Mouse (Mus musculus) heart, adult 2 months (tissue): ENCODE measurements around the gene Sat2. TPM values are rescaled to one million over a fixed set of nuclear protein-coding genes. Genes with fewer than 3 reads are reported as not detected.

Source experiments
- DNase-seq, 2 experiments: peaks; one replicate each; pipeline ENCODE4 v3.0.0; 2021
- H3K27ac ChIP-seq: fragments of 200-600 bp; 2 replicates; pipeline ENCODE4 v1.8.1; 2022
- H3K27me3 ChIP-seq: fragments of 200-500 bp; 2 replicates; pipeline ENCODE4 v1.6.1; 2012; ENCODE audit warnings: mild to moderate bottlenecking, low read length, inconsistent platforms, mixed read lengths; ENCODE audit not compliant: control insufficient read depth, insufficient read depth
- H3K36me3 ChIP-seq: fragments of 200-500 bp; 2 replicates; pipeline ENCODE4 v1.6.1; 2012; ENCODE audit warnings: low read length, inconsistent platforms; ENCODE audit not compliant: control insufficient read depth, insufficient read depth
- H3K4me1 ChIP-seq: fragments of 200-500 bp; 2 replicates; pipeline ENCODE4 v1.6.1; 2011; ENCODE audit warnings: low read length; ENCODE audit not compliant: control insufficient read depth, insufficient read depth
- H3K4me3 ChIP-seq: fragments of 200-600 bp; 2 replicates; pipeline ENCODE4 v1.8.1; 2022
- H3K79me2 ChIP-seq: fragments of 200-500 bp; replicated peaks from 2 replicates; pipeline ENCODE4 v1.6.1; 2012; ENCODE audit warnings: mild to moderate bottlenecking, inconsistent platforms, low read length, moderate library complexity, mixed read lengths; ENCODE audit not compliant: control insufficient read depth, insufficient read depth
- H3K9ac ChIP-seq: fragments of 200-500 bp; 2 replicates; pipeline ENCODE4 v1.6.1; 2012; ENCODE audit warnings: low read depth, mild to moderate bottlenecking, control low read depth, inconsistent platforms, low read length, mixed read lengths
- CTCF ChIP-seq: fragments of 200-600 bp; IDR thresholded peaks from 2 replicates; pipeline ENCODE4 v1.8.1; 2022; ENCODE audit warnings: antibody characterized with exemption, mild to moderate bottlenecking, moderate library complexity
- EP300 ChIP-seq: fragments of 200-500 bp; IDR thresholded peaks from 2 replicates; pipeline ENCODE4 v1.6.1; 2011; ENCODE audit warnings: low read depth, low read length, control low read depth; ENCODE audit not compliant: insufficient read depth
- POLR2A ChIP-seq: fragments of 200-500 bp; IDR thresholded peaks from 2 replicates; pipeline ENCODE4 v1.6.1; 2011; ENCODE audit warnings: mild to moderate bottlenecking, low read depth, low read length, control low read depth; ENCODE audit not compliant: insufficient read depth
- WGBS: fragments of 180-500 bp; shearing (Covaris S2); methylation state at CpG from one replicate; pipeline ENCODE4 v1.1.7; 2018; 5-methylcytosine and 5-hydroxymethylcytosine counted together
- intact Hi-C: fragments of 180-260 bp; cut with DNase I; formaldehyde crosslinking; loops from one replicate; pipeline ENCODE4 v1.15.1; 2025
- polyA plus RNA-seq: library from polyadenylated mRNA; depleted of rRNA; stranded (reverse); fragments of >200 nt; gene quantifications from 2 replicates; pipeline ENCODE4 v1.2.3, GENCODE M21; 2012
- total RNA-seq, 2 experiments: library from RNA; stranded (reverse); gene quantifications; 2 replicates each; pipeline ENCODE4 v1.2.3; 2021

Sat2 gene
- total and polyA plus RNA-seq, 3 experiments, result 1.8 to 4.5 (median 1.9) TPM

GRCm38 (mm10) chr11:69629802-69630201 lies 8.0 kb downstream of the Sat2 start:
- Histone ChIP-seq H3K4me3 (no peak overlapping the region), H3K4me1 (peaks cover 4% of the 10 kb centered on the region), H3K27me3 (no peaks in the 10 kb centered on the region), H3K79me2 (peaks cover 2% of the 10 kb centered on the region), H3K36me3 (peaks cover 9% of the 10 kb centered on the region), H3K27ac (no peak overlapping the region), H3K9ac (no peak overlapping the region)
- DNase-seq, result no peak
- WGBS, result 53% methylated on average over 1 of the region's 1 CpGs
- intact Hi-C loops, result loop anchor here (2.0 kb wide), 1 partner anchor 27 kb away; no protein-coding TSS in a partner anchor
- TF ChIP-seq EP300 (no peak), POLR2A (no peak), CTCF (peak; percentile 82)

DNA sequence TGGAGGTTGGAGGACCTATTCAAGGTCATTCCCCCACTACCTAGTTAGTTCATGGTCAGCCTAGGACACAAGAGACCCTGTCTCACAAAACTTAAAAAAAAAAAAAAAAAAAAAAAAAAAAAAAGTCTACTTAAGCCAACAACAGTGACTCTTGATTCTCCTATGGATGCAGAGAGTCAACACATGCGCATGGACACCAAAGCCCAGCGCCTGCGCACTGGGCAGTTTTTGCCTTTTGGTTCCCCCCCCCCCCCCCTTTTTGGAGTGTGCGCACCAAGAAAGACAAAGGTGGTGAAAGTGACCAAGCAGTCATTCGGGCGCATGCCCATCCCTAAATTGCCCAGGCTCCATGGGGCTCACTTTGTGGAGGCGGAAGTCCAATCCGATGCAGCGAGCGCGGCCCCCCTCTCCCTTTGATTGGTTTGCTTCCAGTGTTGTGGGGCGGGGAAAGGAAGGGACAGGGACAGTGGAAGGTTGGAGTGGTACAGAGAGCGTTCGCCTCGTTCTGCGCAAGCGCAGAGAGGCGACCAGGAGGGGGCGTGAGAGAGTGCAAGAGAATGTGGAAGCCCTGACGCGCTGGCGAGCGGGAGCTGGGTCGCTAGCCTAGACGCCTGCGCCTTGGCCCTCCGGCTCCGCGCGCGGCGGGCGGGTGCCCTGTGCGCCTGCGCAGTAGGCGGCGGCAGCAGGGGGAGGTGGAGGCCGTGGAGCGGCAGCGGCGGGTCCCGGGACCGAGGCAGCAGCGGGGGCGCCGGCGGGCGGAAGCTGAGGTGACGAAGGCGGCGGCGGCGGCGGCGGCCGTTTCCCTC lies 10.7 kb downstream of the Sat2 start, which contains the start of gene Fxr2:
Gene Fxr2, plus strand, starts transcription at position 707 of the 806 bp plus-strand sequence.
- TF ChIP-seq EP300 (peak; percentile 66; the same call in 1 of the 2 replicates), POLR2A (peak; percentile 58), CTCF (peak; percentile 87)
- Histone ChIP-seq H3K36me3 (peaks cover 19% of the 10 kb centered on the region), H3K27ac (peak within 1 kb of the TSS; percentile 88), H3K4me1 (peaks cover 5% of the 10 kb centered on the region), H3K27me3 (no peaks in the 10 kb centered on the region), H3K4me3 (peak within 1 kb of the TSS; percentile 80), H3K9ac (peak within 1 kb of the TSS; percentile 97), H3K79me2 (peaks cover 2% of the 10 kb centered on the region)
- intact Hi-C loops, result no loop called here
- peak; percentile 100 for DNase-seq
- under 1% methylated on average over 46 of the region's 56 CpGs for WGBS

- Histone ChIP-seq H3K27ac (peak overlapping the region; percentile 88), H3K9ac (peak overlapping the region; percentile 97), H3K4me3 (peak overlapping the region; percentile 80), H3K27me3 (no peaks in the 10 kb centered on the region), H3K36me3 (peaks cover 19% of the 10 kb centered on the region), H3K79me2 (peaks cover 2% of the 10 kb centered on the region), H3K4me1 (peaks cover 5% of the 10 kb centered on the region)
- DNase-seq, result no peak
- TF ChIP-seq CTCF (no peak), EP300 (no peak), POLR2A (no peak)
- intact Hi-C loops, result no loop called here
- under 1% methylated on average over 41 of the region's 50 CpGs for WGBS
Measured at GRCm38 (mm10) chr11:69633128-69633866, 11.5 kb downstream of the Sat2 start.

GRCm38 (mm10) chr11:69635471-69635870 lies 13.6 kb downstream of the Sat2 start:
- no peak for DNase-seq
- intact Hi-C loops, result no loop called here
- Histone ChIP-seq H3K36me3 (peaks cover 19% of the 10 kb centered on the region), H3K4me3 (no peak overlapping the region), H3K4me1 (peaks cover 5% of the 10 kb centered on the region), H3K9ac (no peak overlapping the region), H3K27me3 (no peaks in the 10 kb centered on the region), H3K79me2 (peaks cover 2% of the 10 kb centered on the region), H3K27ac (no peak overlapping the region)
- WGBS, result 77% methylated on average over 3 of the region's 3 CpGs
- TF ChIP-seq POLR2A, result no peak
- no peak for TF ChIP-seq CTCF
- no peak for TF ChIP-seq EP300

DNA sequence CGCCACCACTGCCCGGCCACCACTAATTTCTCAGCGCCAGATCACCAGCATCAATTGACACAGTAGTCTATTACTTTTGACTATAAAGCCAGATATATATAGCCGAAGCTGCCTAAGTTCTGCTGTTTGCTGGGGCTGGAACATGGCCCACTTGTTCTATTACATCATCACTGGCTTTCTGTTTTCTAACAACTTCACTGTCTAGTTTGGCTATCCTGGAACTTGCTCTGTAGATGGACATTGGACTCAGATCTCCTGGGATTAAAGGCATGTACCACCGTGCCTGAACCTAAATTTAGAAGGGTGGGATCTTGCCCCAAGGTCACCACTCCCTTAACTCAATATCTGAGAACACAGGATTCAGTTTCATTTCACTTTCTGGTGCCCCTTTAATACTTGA lies 24.0 kb downstream of the Sat2 start:
- no peak overlapping the region for H3K27ac ChIP-seq
- H3K27me3 ChIP-seq, result no peaks in the 10 kb centered on the region
- peaks cover 5% of the 10 kb centered on the region for H3K36me3 ChIP-seq
- H3K9ac ChIP-seq, result no peak overlapping the region
- 69% methylated on average over 5 of the region's 5 CpGs for WGBS
- no peak for TF ChIP-seq CTCF
- no peak for TF ChIP-seq EP300
- no peak for TF ChIP-seq POLR2A
- no peaks in the 10 kb centered on the region for H3K4me1 ChIP-seq
- no peak for DNase-seq
- no peak overlapping the region for H3K4me3 ChIP-seq
- H3K79me2 ChIP-seq, result no peaks in the 10 kb centered on the region
- intact Hi-C loops, result no loop called here
